In genomic region chr3:134629166-134630134, GRCm38 (mm10) we compare ENCODE assay signal across 8 mouse cellular contexts.
DNase-seq lines count a peak whose midpoint lies in the region; ATAC-seq and TF ChIP-seq lines count a peak whose summit lies in the region.
"Had no signal": no experiment of that assay in that cellular context is flagged by ENCODE, and none has a peak within 500 bp of the region (broad histone marks: within the 10 kb centered on the region; RNA-seq: fewer than 3 reads in every experiment).

No protein-coding gene starts in this region.

- peak; percentile 47; the same call in 1 of the 2 replicates for ATAC-seq in embryonic facial prominence, embryonic 14.5 days (ENCODE audit: low read depth)
- peak; percentile 48 to 60; a peak in 2 of 4 replicates for ATAC-seq in hematopoietic stem cell, adult 5-6 weeks (replicated peaks in 1 of 2; ENCODE audit: insufficient read depth in 1 of 2, low FRiP score in 2 of 2, low TSS enrichment in 1 of 2, low read depth in 1 of 2, poor library complexity in 2 of 2, severe bottlenecking in 2 of 2)
- peak; percentile 86 for ATAC-seq in midbrain, embryonic 13.5 days
- ATAC-seq in activated CD4-positive, CD25-positive, alpha-beta regulatory T cell, adult 4 months, result no peak

- H3K27ac ChIP-seq in embryonic facial prominence, embryonic 14.5 days (replicated peaks; ENCODE audit: low read depth, low read length), result no peak overlapping the region
- peak overlapping the region; percentile 77 for H3K27ac ChIP-seq in midbrain, embryonic 13.5 days

- no peaks in the 10 kb centered on the region for H3K9me3 ChIP-seq in E14TG2a.4 (ENCODE audit: low read length)
- H3K9me3 ChIP-seq in embryonic facial prominence, embryonic 14.5 days (ENCODE audit: control insufficient read depth, low read length), result no peaks in the 10 kb centered on the region
- no peaks in the 10 kb centered on the region for H3K9me3 ChIP-seq in midbrain, embryonic 13.5 days

- H3K4me2 ChIP-seq in embryonic facial prominence, embryonic 14.5 days (ENCODE audit: low read depth, low read length), result peak overlapping the region; percentile 59
- peak overlapping the region; percentile 41 for H3K4me2 ChIP-seq in midbrain, embryonic 13.5 days (replicated peaks)

- WGBS in embryonic facial prominence, embryonic 14.5 days, result 23% methylated on average over 16 of the region's 16 CpGs
- 26% methylated on average over 16 of the region's 16 CpGs for WGBS in midbrain, embryonic 13.5 days

- peak; percentile 89 for DNase-seq in 3T3-L1 (ENCODE audit: low read depth, low spot score)
- DNase-seq in embryonic facial prominence, embryonic 14.5 days (ENCODE audit: low spot score), result peak; percentile 90
- peak; percentile 17 to 27 for DNase-seq in layer of hippocampus, postnatal 25 days (ENCODE audit: extremely low spot score in 1 of 2, low spot score in 1 of 2)

- no peaks in the 10 kb centered on the region for H3K4me1 ChIP-seq in E14TG2a.4 (replicated peaks; ENCODE audit: low read depth, low read length)
- H3K4me1 ChIP-seq in embryonic facial prominence, embryonic 14.5 days (ENCODE audit: control insufficient read depth, insufficient read depth, low read length), result 0 out of 2 replicates have a peak, but pooled peaks cover 3% of the 10 kb centered on the region
- 0 out of 2 replicates have a peak, but pooled peaks cover 3% of the 10 kb centered on the region for H3K4me1 ChIP-seq in midbrain, embryonic 13.5 days (replicated peaks)

- no peaks in the 10 kb centered on the region for H3K27me3 ChIP-seq in E14TG2a.4 (ENCODE audit: insufficient read depth, low read length)
- no peaks in the 10 kb centered on the region for H3K27me3 ChIP-seq in embryonic facial prominence, embryonic 14.5 days (replicated peaks; ENCODE audit: control insufficient read depth, insufficient read depth, low read length)
- no peaks in the 10 kb centered on the region for H3K27me3 ChIP-seq in midbrain, embryonic 13.5 days

- peak overlapping the region; percentile 62 for H3K9ac ChIP-seq in embryonic facial prominence, embryonic 14.5 days (ENCODE audit: low read depth, low read length)
- H3K9ac ChIP-seq in midbrain, embryonic 13.5 days (replicated peaks), result 0 out of 2 replicates have a peak overlapping the region, but pooled peaks have one; percentile 45

- no peaks in the 10 kb centered on the region for H3K36me3 ChIP-seq in E14TG2a.4 (ENCODE audit: insufficient read depth, low read length)
- H3K36me3 ChIP-seq in embryonic facial prominence, embryonic 14.5 days (ENCODE audit: control insufficient read depth, insufficient read depth, low read length), result no peaks in the 10 kb centered on the region
- H3K36me3 ChIP-seq in midbrain, embryonic 13.5 days, result no peaks in the 10 kb centered on the region

- 0 out of 2 replicates have a peak, but pooled peaks have one; percentile 11 for TF ChIP-seq CTCF in E14TG2a.4 (conservative IDR thresholded peaks at IDR 0.05; ENCODE audit: low read length)

- no peak overlapping the region for H3K4me3 ChIP-seq in E14TG2a.4 (replicated peaks; ENCODE audit: low read length)
- peak overlapping the region; percentile 38 for H3K4me3 ChIP-seq in embryonic facial prominence, embryonic 14.5 days (ENCODE audit: low read depth, low read length)
- H3K4me3 ChIP-seq in midbrain, embryonic 13.5 days (replicated peaks), result peak overlapping the region; percentile 19
- H3K4me3 ChIP-seq: erythroblast, embryonic 14.5 days had no signal

Comparison
In these comparisons a context has a peak if more than half of its experiments do, and no peak if none do; other contexts are left out.
1. DNase-seq: peak in every context shown above with its lines; median percentile 90 in embryonic facial prominence, embryonic 14.5 days; 89 in 3T3-L1; 22 in layer of hippocampus, postnatal 25 days.